Mouse (Mus musculus): ENCODE results near the gene Pip4k2b.
A peak's percentile ranks its signal among the peaks of the same experiment; 100 is the strongest.
"Not testable (repeated sequence)": the region's sequence is repeated elsewhere in the genome, so short reads cannot be mapped to it uniquely, and the experiment has no call there.

Pip4k2b gene

DNA sequence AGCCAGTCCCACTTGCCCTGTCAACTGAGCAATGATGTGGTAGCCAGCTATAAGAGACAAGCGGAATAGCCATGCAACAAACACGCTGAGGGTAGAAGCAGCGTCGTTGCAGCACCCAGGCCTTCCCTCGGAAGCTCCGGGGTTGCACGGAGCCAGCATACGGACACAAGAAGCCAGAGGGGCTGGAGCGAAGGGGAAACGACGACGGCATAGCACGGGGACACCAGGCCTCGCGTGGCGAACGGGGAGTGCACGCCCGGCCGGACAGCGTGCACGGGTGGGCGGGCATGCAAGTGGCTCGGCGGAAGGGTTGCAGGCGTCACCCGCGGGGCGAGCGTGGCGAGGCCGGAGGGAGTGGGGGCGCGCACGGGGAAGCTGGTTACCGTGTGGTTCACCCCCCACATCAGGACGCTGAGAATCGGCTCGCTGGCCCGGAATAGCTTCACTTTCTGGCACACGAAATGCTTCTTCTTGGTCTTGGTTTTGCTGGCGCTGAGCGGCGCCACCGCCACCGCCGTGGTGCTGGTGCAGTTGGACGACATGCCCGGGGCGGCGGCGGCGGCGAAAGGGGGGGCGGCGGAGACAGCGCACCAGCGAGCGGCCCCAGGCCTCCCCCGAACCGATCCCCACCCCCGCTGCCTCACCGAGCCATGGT, at the start of gene Pip4k2b:
Pip4k2b (minus strand) TSS at position 642 of the 655 bp plus-strand sequence.
- DNase-seq, result peak; percentile 61

DNA sequence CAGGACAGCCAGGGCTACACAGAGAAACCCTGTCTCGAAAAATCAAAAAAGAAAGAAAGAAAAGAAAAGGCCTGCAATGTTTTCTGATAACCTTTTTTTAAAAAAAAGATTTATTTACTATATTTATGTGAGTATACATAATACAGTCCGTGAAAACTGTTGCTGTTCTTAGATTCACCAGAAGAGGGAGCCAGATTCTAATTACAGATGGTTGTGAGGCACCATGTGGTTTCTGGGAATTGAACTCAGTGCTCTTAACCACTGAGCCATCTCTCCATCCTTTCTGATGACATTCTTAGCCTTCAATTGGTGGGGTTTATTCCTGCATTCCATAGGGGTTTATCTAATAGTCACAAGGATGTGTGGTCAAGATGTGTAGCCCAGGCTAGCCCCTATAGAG, 48.7 kb upstream of the Pip4k2b start:
- DNase-seq, result no peak

DNA sequence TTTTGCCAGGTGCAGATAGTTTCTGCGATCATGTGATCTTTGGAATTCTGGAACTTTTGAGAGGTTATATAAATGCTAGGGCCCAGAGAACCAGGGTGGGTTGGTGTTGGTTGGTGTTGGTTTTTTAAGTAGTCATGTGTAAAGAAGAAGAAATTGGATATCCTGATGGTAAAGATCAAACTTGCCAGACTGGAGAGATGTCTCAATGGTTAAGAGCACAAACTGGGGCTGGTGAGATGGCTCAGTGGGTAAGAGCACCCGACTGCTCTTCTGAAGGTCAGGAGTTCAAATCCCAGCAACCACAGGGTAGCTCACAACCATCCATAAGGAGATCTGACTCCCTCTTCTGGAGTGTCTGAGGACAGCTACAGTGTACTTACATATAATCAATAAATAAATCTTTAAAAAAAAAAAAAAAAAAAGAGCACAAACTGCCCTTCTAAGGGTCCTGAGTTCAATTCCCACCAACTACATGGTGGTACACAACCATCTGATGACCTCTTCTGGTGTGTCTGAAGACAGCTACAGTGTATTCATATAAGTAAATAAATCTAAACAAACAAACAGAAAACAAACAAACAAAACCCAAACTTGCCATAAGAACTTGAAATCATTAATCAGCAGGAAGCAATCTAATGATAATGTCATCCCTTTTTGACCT, 46.4 kb upstream of the Pip4k2b start:
- not testable (repeated sequence) for DNase-seq

DNA sequence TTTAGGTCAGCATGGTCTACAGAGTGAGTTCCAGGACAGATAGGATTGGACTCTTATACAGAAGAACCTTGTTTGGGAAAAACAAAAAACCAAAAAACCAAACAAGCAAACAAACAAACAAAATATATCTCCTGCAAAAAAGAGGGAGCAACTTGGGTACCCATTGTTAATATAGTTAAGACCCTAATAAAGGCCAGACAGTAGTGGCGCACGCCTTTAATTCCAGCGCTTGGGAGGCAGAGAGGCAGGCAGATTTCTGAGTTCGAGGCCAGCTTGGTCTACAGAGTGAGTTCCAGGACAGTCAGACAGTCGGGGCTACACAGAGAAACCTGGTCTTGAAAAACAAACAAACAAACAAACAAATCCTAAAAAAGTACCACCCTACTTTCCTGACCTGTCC, 45.2 kb upstream of the Pip4k2b start:
- no peak for DNase-seq

DNA sequence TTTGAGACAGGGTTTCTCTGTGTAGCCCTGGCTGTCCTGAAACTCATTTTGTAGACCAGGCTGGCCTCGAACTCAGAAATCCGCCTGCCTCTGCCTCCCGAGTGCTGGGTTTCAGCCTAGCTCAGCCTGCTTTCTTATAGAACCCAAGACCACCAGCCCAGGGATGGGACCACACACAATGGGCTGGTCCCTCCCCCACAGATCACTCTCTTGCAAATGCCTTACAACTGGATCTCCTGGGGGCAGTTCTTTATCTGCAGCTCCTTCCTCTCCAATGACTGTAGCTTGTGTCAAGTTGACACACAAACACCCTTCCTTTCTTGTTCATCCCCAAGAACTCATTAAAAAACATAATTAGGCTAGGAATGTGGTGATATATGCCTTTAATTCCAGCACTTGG, 43.5 kb upstream of the Pip4k2b start:
- DNase-seq, result no peak

DNA sequence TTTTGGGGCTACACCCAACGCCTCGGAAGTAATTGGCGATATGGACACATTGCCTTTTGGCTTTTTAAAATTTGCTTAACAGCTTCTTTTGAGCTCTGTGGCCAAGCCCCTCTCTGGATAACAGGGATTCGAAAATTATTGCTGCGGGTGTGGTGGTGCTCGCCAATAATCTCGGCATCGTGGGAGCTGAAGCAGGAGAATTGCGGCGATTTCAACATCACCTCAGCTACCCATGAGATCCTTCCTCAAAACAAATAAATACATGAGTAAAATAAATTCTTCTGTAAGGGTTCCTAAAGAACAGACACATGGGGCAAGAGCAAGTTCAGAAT, 38.0 kb upstream of the Pip4k2b start:
- DNase-seq, result no peak

DNA sequence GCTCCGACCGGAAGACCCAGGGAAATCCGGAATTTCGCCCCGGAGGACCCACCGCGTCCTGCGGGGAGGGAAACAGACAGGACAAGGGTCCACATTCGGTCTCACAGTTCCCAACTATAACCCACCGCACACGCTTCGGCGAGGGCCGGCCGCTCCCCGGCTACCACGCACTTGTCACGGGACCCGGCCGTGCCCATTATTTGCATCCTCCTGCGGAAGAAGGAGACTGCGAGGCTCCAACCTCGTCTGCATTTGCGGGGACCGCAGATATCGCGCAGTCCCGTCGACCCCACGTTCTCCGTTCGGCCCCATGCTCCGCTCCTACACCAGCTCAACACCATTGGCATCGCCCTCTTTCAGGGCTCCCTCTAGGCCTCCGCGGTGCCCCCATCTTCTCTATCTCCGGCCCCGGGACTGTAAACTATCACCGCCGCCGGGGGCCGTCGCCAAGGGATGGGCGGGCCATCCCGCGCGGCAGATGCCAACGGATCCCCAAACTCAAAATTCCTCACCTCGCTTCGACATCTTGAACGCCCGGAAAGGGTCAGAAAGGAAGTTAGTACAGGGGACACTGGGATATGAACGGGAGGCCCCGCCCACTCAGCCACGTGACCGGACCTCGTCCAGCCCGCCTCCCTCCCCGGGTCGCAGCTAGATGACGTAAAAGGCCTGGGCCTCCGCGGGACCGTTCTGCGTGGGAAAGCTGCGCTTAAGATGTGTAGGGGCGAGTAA, 37.5 kb upstream of the Pip4k2b start, which contains the start of gene Rpl23:
Rpl23 (minus strand) TSS at position 606 of the 732 bp plus-strand sequence.
- DNase-seq, result peak; percentile 100

DNA sequence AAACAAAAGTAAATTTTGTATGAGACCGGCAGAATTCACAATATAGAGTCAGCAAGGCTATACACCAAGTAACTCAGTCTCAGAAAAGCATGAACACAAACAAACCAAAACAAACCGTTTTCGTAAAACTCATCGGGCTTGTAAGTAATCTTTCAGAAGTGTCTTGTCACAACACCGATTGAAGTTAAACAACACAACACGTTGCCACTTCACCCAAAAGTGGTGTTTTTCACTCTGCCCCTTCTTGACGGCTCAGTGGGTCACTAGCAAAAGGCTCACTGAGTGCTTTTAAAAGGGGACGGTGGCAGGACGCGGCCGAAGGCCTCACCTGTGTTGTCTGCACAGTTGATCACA, 37.0 kb upstream of the Pip4k2b start:
- no peak for DNase-seq

DNA sequence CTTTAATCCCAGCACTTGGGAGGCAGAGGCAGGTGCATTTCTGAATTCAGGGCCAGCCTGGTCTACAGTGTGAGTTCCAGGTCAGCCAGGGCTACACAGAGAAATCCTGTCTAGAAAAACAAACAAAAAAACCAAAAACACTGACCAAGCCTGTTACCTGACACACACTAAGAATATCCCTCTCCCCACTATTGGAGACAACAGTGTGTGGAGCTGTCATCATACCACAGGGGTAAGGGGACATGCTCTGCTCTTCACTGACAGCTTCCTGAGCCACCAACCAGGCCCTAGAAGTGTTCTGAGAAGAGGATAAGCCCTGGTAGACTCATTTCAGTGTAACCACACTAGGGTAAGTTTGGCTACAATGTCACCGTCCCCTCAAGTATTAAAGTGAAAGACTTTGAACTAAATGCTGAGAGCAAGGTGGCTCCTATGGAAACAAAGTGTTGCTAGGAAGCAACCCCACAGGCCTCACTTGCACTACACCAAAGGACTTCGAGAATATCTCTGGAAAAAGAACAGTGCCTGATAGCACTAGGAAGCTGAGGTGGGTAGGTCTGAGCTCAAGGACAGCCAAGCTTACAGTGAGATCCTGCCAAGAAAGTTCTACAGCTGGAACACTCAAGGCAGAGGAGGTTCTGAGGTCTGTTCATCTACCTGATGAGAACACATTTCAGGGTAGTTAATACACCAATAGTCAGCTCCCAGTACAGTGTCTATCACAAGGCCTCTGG, 35.6 kb upstream of the Pip4k2b start:
- no peak for DNase-seq

DNA sequence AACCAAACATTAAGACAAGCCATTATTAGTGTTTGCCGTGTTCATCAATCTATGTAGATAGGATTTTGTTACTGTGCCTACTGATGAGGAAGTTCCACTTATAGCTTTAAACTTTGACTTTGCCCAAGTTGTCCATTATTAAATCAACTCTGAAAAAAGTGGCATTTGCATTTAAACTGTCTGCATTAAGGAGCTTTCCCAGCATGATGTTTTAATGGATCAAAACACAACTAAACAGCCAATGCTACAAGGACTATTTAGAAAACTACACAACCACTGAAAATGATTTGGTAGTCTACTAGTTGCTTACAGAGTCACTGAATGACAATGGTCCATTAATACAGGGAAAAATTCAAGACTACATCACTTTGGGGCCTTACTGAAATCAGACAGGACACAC, 34.4 kb upstream of the Pip4k2b start:
- DNase-seq, result no peak

DNA sequence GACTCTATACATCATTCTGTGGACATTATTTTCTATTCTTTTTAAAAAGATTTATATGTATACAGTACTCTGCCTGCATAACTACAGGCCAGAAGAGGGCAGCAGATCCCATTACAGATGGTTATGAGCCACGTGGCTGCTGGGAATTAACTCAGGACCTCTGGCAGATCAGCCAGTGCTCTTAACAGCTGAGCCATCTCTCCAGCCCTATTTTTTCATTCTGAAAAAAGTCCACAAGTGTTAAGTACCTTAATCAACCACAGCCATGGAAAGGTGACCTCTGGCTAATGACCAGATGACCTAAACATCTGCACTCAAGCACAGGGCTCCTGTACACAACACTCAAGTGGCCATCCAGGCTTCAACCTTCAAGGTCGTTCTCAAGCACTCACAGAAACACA, 32.6 kb upstream of the Pip4k2b start:
- DNase-seq, result no peak

DNA sequence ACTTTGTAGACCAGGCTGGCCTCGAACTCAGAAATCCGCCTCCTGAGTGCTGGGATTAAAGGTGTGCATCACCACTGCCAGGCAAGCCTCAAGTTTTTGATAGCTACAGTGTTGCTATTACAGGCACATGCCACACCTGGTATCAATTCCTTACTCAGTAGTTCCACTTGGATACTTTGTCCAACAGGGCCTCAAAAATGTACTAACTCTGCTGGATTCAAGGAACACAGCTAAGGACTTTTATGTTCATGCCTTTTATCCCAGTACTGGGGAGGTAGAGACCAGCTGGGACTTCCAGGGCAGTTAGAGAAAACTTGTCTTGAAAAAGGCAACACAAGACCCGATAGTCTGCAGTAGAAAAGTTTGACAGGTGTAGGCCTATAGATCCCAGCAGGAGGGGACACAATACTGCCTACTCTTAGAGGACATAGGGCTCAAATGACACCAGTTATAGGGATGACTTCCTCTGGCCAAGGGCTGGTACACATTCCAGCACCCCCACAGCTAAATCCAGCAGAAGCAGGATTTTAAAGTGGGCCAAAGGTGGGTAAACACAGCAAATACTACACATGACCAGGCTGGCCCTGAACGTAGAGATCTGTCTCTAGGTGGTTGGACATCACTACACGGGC, 32.1 kb upstream of the Pip4k2b start:
- no peak for DNase-seq

DNA sequence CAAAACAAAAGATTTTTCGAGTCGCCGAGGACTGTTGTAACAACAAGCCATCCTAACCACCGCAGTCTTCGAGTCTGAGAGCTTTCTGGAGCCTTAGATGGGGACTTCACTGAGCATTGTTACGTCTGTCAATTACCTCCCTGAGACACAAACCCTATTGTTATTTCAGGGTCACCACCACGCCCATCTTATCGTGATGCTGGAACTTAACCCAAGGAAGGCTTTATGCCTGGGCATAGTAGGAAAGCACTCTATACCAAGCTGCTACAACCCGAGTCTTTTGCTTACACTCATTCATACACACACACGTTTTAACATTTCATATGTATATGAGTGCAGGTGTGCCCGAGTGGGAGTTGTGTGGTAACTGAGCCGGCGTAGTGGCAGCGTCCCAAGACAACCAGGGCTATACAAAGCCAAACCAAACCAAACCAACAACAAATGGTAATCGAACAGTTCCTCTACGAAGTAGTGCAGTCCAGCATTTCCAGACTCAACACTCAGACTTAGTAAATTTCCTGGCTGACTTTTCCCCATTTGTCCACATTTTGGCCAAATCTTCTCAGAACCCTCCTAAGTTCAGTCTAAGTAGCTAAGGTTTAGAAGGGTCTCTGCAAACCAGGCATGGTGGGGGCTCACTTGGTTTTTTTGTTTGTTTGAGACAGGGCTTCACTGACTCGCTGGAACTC, 31.4 kb upstream of the Pip4k2b start, which contains the start of gene 1700001P01Rik:
1700001P01Rik (minus strand) TSS at position 111 of the 689 bp plus-strand sequence.
- DNase-seq, result no peak

DNA sequence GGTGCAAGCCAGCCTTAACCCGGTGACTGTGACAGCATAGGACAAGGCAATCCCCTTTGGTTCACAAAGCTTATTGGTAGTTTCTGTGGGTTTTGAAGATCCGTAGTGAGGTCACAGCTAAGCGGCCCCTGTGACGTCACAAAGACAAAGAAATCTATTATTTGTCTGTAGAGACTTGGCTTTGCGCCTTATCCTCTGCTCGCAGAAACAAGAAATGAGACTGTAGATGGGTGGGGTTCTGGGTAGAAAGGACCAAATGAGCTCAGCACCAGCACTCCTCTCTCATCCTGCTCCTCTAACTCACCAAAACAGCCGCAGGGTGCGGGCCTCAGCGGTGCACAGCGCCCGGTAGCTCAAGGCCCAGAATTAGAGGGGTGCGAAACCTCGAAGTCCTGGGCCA, 30.7 kb upstream of the Pip4k2b start:
- DNase-seq, result no peak

DNA sequence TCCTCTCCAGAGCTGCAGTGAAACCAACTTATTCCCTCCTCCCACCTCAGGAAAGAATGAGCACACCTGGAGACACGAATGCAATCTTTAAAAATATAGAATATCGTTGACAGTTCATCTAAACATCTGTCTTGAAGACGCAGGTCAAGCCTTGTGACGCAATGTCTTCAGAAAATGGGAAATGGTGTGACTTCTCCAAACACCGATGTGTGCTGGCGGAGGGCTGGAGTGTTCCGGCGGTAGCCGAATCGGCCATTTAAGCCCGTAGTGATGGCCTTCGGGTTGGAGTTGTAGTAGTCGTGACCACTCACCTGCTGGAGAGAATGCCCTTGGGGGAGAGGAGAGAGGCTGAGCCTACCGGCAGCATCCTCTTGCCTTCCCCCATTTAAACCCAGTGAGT, 26.9 kb upstream of the Pip4k2b start:
- no peak for DNase-seq

DNA sequence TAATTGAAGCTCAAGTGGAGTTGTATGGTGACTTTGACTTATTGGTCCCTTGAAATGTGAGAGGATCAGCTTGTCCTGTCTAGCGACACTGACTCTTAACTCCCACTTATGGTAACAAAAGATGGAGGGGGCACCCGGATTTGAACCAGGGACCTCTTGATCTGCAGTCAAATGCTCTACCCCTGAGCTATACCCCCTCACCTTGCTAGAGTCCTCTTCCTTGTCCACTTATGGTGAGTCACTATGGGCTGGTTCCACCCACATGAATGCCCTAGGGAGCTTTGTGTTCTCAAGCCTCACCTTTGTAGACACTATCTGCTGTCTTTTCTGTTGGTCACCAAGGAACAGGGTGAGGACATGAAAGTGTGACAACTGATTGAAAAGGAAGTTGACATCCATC, 25.2 kb upstream of the Pip4k2b start:
- DNase-seq, result no peak

DNA sequence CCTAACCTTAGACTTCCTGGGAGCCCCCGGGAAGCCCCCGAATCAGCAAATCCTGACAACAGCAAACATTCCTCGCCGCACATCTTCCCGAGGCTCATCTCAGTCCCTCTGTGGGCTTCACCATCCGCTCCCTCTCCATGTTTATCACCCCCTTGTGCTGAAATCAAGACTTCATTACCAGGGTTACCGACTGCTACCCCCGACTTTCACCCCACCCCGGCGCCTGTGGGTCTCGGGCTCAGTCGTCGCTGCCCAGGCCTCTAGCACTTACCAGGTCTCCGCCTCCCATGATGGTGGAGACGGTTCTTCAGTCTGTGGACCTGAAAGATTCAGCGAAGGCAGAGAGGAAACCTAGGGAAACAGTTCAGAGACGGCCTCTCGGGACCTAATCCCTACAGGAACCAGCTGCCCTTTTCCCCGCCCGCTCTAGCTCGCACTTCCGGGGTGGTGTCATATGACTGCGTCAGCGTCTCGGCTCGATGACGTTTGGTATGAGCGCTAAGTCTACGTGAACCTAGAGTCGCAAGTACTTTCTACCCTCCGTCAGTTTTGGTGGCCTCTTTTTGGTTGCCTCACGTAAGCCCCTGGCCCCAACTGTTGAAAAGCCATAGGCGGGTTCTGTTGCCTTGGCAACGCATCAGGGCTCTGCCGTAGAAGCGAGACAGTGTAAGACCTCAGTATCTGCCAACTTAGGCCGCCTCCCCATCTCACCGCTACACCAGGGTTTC, 21.8 kb upstream of the Pip4k2b start, which contains the start of gene Cwc25:
Cwc25 (minus strand) TSS at position 403 of the 728 bp plus-strand sequence.
- DNase-seq, result peak; percentile 93

DNA sequence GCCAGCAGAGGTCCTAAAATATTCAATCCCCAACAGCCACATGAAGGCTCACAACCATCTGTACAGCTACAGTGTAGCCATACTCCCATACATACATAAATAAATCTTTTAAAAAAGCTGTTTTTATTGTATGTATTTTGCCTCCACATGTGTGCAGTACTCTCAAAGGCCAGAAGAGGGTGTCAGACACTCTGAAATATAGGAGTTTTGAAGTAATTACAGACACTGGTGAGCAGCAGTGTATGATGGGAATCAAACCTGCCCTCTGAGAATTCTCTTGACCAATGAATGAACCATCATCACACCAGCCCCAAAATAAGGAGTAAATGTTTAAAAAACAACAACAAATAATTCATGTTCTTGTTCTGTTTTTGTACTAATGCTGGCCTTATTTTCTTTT, 17.1 kb upstream of the Pip4k2b start:
- DNase-seq, result no peak

DNA sequence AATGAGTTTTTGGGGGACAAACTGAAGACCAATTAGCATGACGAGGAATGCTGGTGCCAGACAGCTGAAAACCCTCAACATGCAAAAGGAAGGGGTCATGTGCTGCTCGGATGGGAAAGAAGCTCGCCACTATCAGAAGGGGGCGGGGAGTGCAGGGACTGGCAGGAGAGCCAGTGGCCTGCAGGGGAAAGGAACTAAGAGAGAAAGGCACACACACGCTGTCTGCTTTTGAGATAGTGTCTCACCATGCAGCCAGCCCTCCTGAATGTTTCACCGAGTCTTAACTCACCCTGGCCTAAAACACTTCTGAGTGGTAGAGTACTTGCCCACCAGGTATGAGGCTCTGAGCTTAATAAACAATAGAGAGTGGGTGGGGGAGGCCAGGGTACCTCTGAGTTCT, 14.4 kb upstream of the Pip4k2b start:
- no peak for DNase-seq

DNA sequence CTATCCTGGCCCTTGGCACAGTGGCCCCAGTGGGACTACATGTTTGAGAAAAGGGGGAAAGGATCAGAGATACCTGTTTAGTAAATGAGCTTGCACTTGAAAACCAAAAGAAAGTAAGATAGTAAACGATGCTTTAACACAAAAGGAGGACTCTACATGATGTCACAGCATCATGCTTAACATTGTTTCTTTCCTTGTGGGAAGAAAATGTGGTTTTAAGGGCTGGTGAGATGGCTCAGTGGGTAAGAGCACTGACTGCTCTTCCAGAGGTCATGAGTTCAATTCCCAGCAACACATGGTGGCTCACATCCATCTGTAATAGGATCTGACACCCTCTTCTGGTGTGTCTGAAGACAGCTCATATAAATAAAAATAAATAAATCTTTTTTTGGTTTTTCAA, 13.6 kb upstream of the Pip4k2b start:
- no peak for DNase-seq

DNA sequence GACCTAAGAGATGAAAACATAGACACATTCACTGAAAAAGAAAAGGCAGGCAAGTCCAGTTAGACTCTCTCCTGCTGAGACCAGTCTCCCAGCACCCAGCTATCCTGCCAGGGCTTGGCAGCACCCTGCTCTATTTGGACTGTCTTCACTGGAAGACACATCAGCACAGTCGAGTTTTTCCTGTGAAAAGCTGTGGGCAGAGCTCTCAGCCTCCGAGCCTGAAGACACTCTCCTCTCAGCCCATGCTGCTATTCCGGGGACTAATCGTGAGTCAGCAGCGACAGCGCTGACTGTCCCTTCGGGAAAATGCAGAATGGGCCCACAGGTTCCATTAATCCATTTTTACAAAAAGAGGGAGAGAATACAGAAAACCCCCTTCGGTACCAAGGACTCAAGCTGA, 8.8 kb upstream of the Pip4k2b start:
- no peak for DNase-seq

DNA sequence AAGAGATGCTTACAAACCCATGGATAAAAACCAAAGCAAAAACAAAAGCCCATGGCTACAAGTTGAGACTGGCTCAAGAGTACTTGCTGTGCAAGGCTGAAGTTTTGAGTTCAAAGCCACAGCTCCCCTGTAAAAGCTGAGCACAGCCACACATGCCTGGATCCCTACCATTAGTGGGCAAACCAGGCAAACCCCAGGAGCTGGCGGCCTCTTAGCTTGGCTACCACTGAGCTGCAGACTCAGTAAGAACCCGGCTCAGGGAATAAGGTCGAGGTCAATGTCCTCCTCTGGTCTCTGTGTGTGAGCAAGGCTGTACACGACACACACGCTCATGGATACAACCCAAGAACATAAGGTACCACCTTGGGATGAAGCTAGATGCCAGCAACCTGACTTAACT, 4.0 kb upstream of the Pip4k2b start:
- DNase-seq, result no peak

Measured in right cerebral cortex, postnatal 14 days (tissue).